Mouse (Mus musculus): ENCODE results near the gene Tmbim6. TPM values are rescaled to one million over a fixed set of nuclear protein-coding genes. Genes with fewer than 3 reads are reported as not detected.

The Tmbim6 gene
- total RNA-seq (2021) = 100 to 1,000 TPM; 319 to 339 TPM

- intact Hi-C loops (cut with DNase I) = no loop called here
- DNase-seq (ENCODE audit: low spot score in 2 of 2) = peak; percentile 97 to 99
Measured at GRCm38 (mm10) chr15:99392486-99393385, at the start of gene Tmbim6. Tmbim6 (plus strand) TSS chr15:99392882.

- intact Hi-C loops (cut with DNase I) = no loop called here
- peak; percentile 57 to 60 for DNase-seq (ENCODE audit: low spot score in 2 of 2)
Measured at GRCm38 (mm10) chr15:99343414-99344147, 49.1 kb upstream of the Tmbim6 start.

GRCm38 (mm10) chr15:99344148-99344870, 48.4 kb upstream of the Tmbim6 start:
- intact Hi-C loops (cut with DNase I) = no loop called here
- DNase-seq (ENCODE audit: low spot score in 2 of 2) = no peak

GRCm38 (mm10) chr15:99344961-99345360, 47.7 kb upstream of the Tmbim6 start:
- intact Hi-C loops (cut with DNase I) = no loop called here
- no peak for DNase-seq (ENCODE audit: low spot score in 2 of 2)

- intact Hi-C loops (cut with DNase I) = no loop called here
- no peak for DNase-seq (ENCODE audit: low spot score in 2 of 2)
Measured at GRCm38 (mm10) chr15:99351610-99352009, 41.1 kb upstream of the Tmbim6 start.

- intact Hi-C loops (cut with DNase I) = no loop called here
- DNase-seq (ENCODE audit: low spot score in 2 of 2) = no peak
Measured at GRCm38 (mm10) chr15:99352306-99352705, 40.4 kb upstream of the Tmbim6 start.

GRCm38 (mm10) chr15:99355660-99356059, 37.0 kb upstream of the Tmbim6 start:
- intact Hi-C loops (cut with DNase I) = no loop called here
- no peak for DNase-seq (ENCODE audit: low spot score in 2 of 2)

- DNase-seq (ENCODE audit: low spot score in 2 of 2) = no peak
Measured at GRCm38 (mm10) chr15:99356462-99356861, 36.2 kb upstream of the Tmbim6 start.

GRCm38 (mm10) chr15:99358952-99359351, 33.7 kb upstream of the Tmbim6 start:
- DNase-seq (ENCODE audit: low spot score in 2 of 2) = no peak
- intact Hi-C loops (cut with DNase I) = no loop called here

More at GRCm38 (mm10) chr15:99356462-99356861, 36.2 kb upstream of the Tmbim6 start:
- intact Hi-C loops (cut with DNase I) = no loop called here

GRCm38 (mm10) chr15:99364022-99364530, 28.6 kb upstream of the Tmbim6 start:
- no peak for DNase-seq (ENCODE audit: low spot score in 2 of 2)
- intact Hi-C loops (cut with DNase I) = no loop called here

- DNase-seq (ENCODE audit: low spot score in 2 of 2) = no peak
- intact Hi-C loops (cut with DNase I) = no loop called here
Measured at GRCm38 (mm10) chr15:99364921-99365320, 27.8 kb upstream of the Tmbim6 start.

GRCm38 (mm10) chr15:99368583-99369266, 24.0 kb upstream of the Tmbim6 start:
- no peak for DNase-seq (ENCODE audit: low spot score in 2 of 2)
- intact Hi-C loops (cut with DNase I) = no loop called here

- intact Hi-C loops (cut with DNase I) = loop anchor here (1.0 kb wide), 1 partner anchor 52 kb away; no protein-coding TSS in a partner anchor
- DNase-seq (ENCODE audit: low spot score in 2 of 2) = no peak
Measured at GRCm38 (mm10) chr15:99369391-99370171, 23.1 kb upstream of the Tmbim6 start.

GRCm38 (mm10) chr15:99370259-99370691, 22.4 kb upstream of the Tmbim6 start, which contains the start of gene Fmnl3:
Fmnl3 (minus strand) TSS chr15:99370482.
- intact Hi-C loops (cut with DNase I) = loop anchor here (1.0 kb wide), 1 partner anchor 53 kb away; no protein-coding TSS in a partner anchor
- DNase-seq (ENCODE audit: low spot score in 2 of 2) = peak; percentile 96 to 97

- no peak for DNase-seq (ENCODE audit: low spot score in 2 of 2)
- intact Hi-C loops (cut with DNase I) = no loop called here
Measured at GRCm38 (mm10) chr15:99371526-99372340, 20.9 kb upstream of the Tmbim6 start.

GRCm38 (mm10) chr15:99372761-99373160, 19.9 kb upstream of the Tmbim6 start:
- intact Hi-C loops (cut with DNase I) = no loop called here
- no peak for DNase-seq (ENCODE audit: low spot score in 2 of 2)

GRCm38 (mm10) chr15:99375036-99375435, 17.6 kb upstream of the Tmbim6 start:
- no peak for DNase-seq (ENCODE audit: low spot score in 2 of 2)
- intact Hi-C loops (cut with DNase I) = no loop called here

Data from left cerebral cortex, postnatal 36 days (tissue).